Mouse (Mus musculus): Measurements from ENCODE around the gene Nckap1l. TPM values are rescaled to one million over a fixed set of nuclear protein-coding genes. Genes with fewer than 3 reads are reported as not detected.
A peak's percentile ranks its signal among the peaks of the same experiment; 100 is the strongest.

Nckap1l gene
- polyA plus RNA-seq, 1 experiment from 2014 or later: 1.9 TPM

- H3K27ac ChIP-seq: no peak overlapping the region
- H3K4me1 ChIP-seq: no peaks in the 10 kb centered on the region
- 0 out of 2 replicates have a peak, but pooled peaks cover 2% of the 10 kb centered on the region for H3K27me3 ChIP-seq
- H3K36me3 ChIP-seq: no peaks in the 10 kb centered on the region
- peak; percentile 70; the same call in 1 of the 2 replicates for ATAC-seq (replicated peaks; ENCODE audit: low FRiP score)
- no peak overlapping the region for H3K4me3 ChIP-seq (replicated peaks)
- 9% methylated on average over 5 of the region's 5 CpGs for WGBS
- H3K9me3 ChIP-seq (replicated peaks): no peaks in the 10 kb centered on the region
- no peak overlapping the region for H3K4me2 ChIP-seq
- no peak overlapping the region for H3K9ac ChIP-seq
Measured at GRCm38 (mm10) chr15:103530372-103530771, 76.8 kb downstream of the Nckap1l start.

GRCm38 (mm10) chr15:103534054-103534620 is 80.5 kb downstream of the Nckap1l start:
- H3K4me2 ChIP-seq: no peak overlapping the region
- no peak for ATAC-seq (replicated peaks; ENCODE audit: low FRiP score)
- H3K9ac ChIP-seq: no peak overlapping the region
- no peaks in the 10 kb centered on the region for H3K9me3 ChIP-seq (replicated peaks)
- H3K4me3 ChIP-seq (replicated peaks): no peak overlapping the region
- H3K27me3 ChIP-seq: peaks cover 36% of the 10 kb centered on the region
- H3K4me1 ChIP-seq: peaks cover 25% of the 10 kb centered on the region
- no peak overlapping the region for H3K27ac ChIP-seq
- H3K36me3 ChIP-seq: no peaks in the 10 kb centered on the region
- WGBS: 76% methylated on average over 7 of the region's 7 CpGs

GRCm38 (mm10) chr15:103535030-103535429 is 81.4 kb downstream of the Nckap1l start:
- Histone ChIP-seq H3K4me1 (peaks cover 33% of the 10 kb centered on the region), H3K4me2 (no peak overlapping the region), H3K9me3 (replicated peaks) (no peaks in the 10 kb centered on the region), H3K4me3 (replicated peaks) (no peak overlapping the region), H3K27ac (no peak overlapping the region), H3K27me3 (peaks cover 40% of the 10 kb centered on the region), H3K36me3 (no peaks in the 10 kb centered on the region), H3K9ac (no peak overlapping the region)
- ATAC-seq (replicated peaks; ENCODE audit: low FRiP score): no peak
- WGBS: 79% methylated on average over 2 of the region's 2 CpGs

- Histone ChIP-seq H3K27ac (no peak overlapping the region), H3K9ac (no peak overlapping the region), H3K9me3 (replicated peaks) (no peaks in the 10 kb centered on the region), H3K4me2 (no peak overlapping the region), H3K36me3 (no peaks in the 10 kb centered on the region), H3K27me3 (peaks cover 43% of the 10 kb centered on the region), H3K4me3 (replicated peaks) (no peak overlapping the region), H3K4me1 (peaks cover 40% of the 10 kb centered on the region)
- ATAC-seq (replicated peaks; ENCODE audit: low FRiP score): no peak
- 59% methylated on average over 1 of the region's 1 CpGs for WGBS
Measured at GRCm38 (mm10) chr15:103535786-103536185, 82.2 kb downstream of the Nckap1l start.

GRCm38 (mm10) chr15:103536456-103536855 is 82.9 kb downstream of the Nckap1l start:
- Histone ChIP-seq H3K9me3 (replicated peaks) (no peaks in the 10 kb centered on the region), H3K4me2 (peak overlapping the region; percentile 92), H3K4me3 (replicated peaks) (peak overlapping the region; percentile 69; the same call in 1 of the 2 replicates), H3K4me1 (peaks cover 42% of the 10 kb centered on the region), H3K36me3 (no peaks in the 10 kb centered on the region), H3K27me3 (peaks cover 43% of the 10 kb centered on the region), H3K9ac (peak overlapping the region; percentile 53; the same call in 1 of the 2 replicates), H3K27ac (no peak overlapping the region)
- ATAC-seq (replicated peaks; ENCODE audit: low FRiP score): no peak
- 43% methylated on average over 2 of the region's 2 CpGs for WGBS

GRCm38 (mm10) chr15:103537011-103537821 is 83.6 kb downstream of the Nckap1l start:
- Histone ChIP-seq H3K4me1 (peaks cover 42% of the 10 kb centered on the region), H3K9ac (peak overlapping the region; percentile 53), H3K4me2 (peak overlapping the region; percentile 92), H3K9me3 (replicated peaks) (no peaks in the 10 kb centered on the region), H3K27me3 (peaks cover 43% of the 10 kb centered on the region), H3K4me3 (replicated peaks) (peak overlapping the region; percentile 69), H3K27ac (no peak overlapping the region; the same call in 1 of the 2 replicates), H3K36me3 (no peaks in the 10 kb centered on the region)
- WGBS: 2% methylated on average over 37 of the region's 37 CpGs
- ATAC-seq (replicated peaks; ENCODE audit: low FRiP score): peak; percentile 47

GRCm38 (mm10) chr15:103537822-103538213 is 84.2 kb downstream of the Nckap1l start, which contains the start of gene Ppp1r1a:
Ppp1r1a (minus strand) TSS chr15:103538003.
- Histone ChIP-seq H3K9me3 (replicated peaks) (no peaks in the 10 kb centered on the region), H3K27me3 (peaks cover 43% of the 10 kb centered on the region), H3K4me2 (peak within 1 kb of the TSS; percentile 92), H3K9ac (peak within 1 kb of the TSS; percentile 53), H3K4me1 (peaks cover 42% of the 10 kb centered on the region), H3K4me3 (replicated peaks) (peak within 1 kb of the TSS; percentile 69), H3K27ac (no peak within 1 kb of the TSS; the same call in 1 of the 2 replicates), H3K36me3 (no peaks in the 10 kb centered on the region)
- WGBS: under 1% methylated on average over 36 of the region's 36 CpGs
- ATAC-seq (replicated peaks; ENCODE audit: low FRiP score): peak; percentile 78

- 19% methylated on average over 2 of the region's 2 CpGs for WGBS
- Histone ChIP-seq H3K4me3 (replicated peaks) (no peak overlapping the region), H3K27ac (no peak overlapping the region), H3K4me1 (peaks cover 42% of the 10 kb centered on the region), H3K4me2 (no peak overlapping the region), H3K9me3 (replicated peaks) (no peaks in the 10 kb centered on the region), H3K36me3 (no peaks in the 10 kb centered on the region), H3K9ac (no peak overlapping the region), H3K27me3 (peaks cover 43% of the 10 kb centered on the region)
- ATAC-seq (replicated peaks; ENCODE audit: low FRiP score): peak; percentile 46; the same call in 1 of the 2 replicates
Measured at GRCm38 (mm10) chr15:103539259-103539658, 85.7 kb downstream of the Nckap1l start.

- H3K27me3 ChIP-seq: peaks cover 38% of the 10 kb centered on the region
- WGBS: 30% methylated on average over 1 of the region's 1 CpGs
- ATAC-seq (replicated peaks; ENCODE audit: low FRiP score): no peak
- H3K36me3 ChIP-seq: no peaks in the 10 kb centered on the region
- H3K4me1 ChIP-seq: peaks cover 42% of the 10 kb centered on the region
- H3K9ac ChIP-seq: no peak overlapping the region
- no peak overlapping the region for H3K27ac ChIP-seq
- no peaks in the 10 kb centered on the region for H3K9me3 ChIP-seq (replicated peaks)
- H3K4me3 ChIP-seq (replicated peaks): no peak overlapping the region
- H3K4me2 ChIP-seq: no peak overlapping the region
Measured at GRCm38 (mm10) chr15:103540646-103541045, 87.1 kb downstream of the Nckap1l start.

GRCm38 (mm10) chr15:103542526-103542925 is 88.9 kb downstream of the Nckap1l start:
- Histone ChIP-seq H3K27ac (no peak overlapping the region), H3K4me1 (peaks cover 31% of the 10 kb centered on the region)

GRCm38 (mm10) chr15:103547983-103548382 is 94.4 kb downstream of the Nckap1l start:
- no peak for ATAC-seq (replicated peaks; ENCODE audit: low FRiP score)
- Histone ChIP-seq H3K27me3 (no peaks in the 10 kb centered on the region), H3K36me3 (no peaks in the 10 kb centered on the region), H3K27ac (no peak overlapping the region), H3K4me2 (no peak overlapping the region), H3K9me3 (replicated peaks) (no peaks in the 10 kb centered on the region), H3K4me3 (replicated peaks) (no peak overlapping the region), H3K9ac (no peak overlapping the region), H3K4me1 (no peaks in the 10 kb centered on the region)
- 84% methylated on average over 3 of the region's 3 CpGs for WGBS

More at GRCm38 (mm10) chr15:103542526-103542925, 88.9 kb downstream of the Nckap1l start:
- Histone ChIP-seq H3K36me3 (no peaks in the 10 kb centered on the region), H3K27me3 (peaks cover 23% of the 10 kb centered on the region), H3K4me3 (replicated peaks) (no peak overlapping the region), H3K9ac (no peak overlapping the region), H3K9me3 (replicated peaks) (no peaks in the 10 kb centered on the region), H3K4me2 (no peak overlapping the region)
- no peak for ATAC-seq (replicated peaks; ENCODE audit: low FRiP score)

Data from kidney, embryonic 15.5 days (tissue).